Mouse (Mus musculus): ENCODE results near the gene Gstm5. TPM values are rescaled to one million over a fixed set of nuclear protein-coding genes. Genes with fewer than 3 reads are reported as not detected.

Gstm5 gene
- polyA plus RNA-seq, 1 experiment from 2014 or later, result 172 TPM

DNA sequence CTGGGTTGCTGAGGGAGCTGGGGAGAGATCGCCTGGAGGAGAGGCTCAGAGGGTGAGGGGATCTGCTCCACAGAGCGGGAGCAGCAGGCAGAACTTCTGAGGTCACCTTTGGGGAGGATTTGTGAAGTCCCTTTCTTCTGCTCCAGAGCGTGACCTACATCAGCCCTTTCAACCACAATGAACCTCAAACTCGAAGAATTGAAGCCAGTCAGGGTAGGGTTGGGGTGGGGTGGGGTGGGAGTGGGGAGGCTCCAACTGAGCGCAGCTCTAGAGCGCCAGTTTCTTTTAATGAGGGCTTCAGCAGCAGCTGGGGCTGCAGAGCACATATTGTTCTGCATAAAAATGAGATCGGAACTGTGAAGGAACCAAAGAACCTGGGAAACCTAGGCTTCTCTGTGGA is 26.5 kb upstream of the Gstm5 start:
- Histone ChIP-seq H3K36me3 (ENCODE audit: control insufficient read depth, insufficient read depth) (no peaks in the 10 kb centered on the region), H3K4me3 (ENCODE audit: low read depth, low read length) (no peak overlapping the region), H3K27me3 (replicated peaks; ENCODE audit: control insufficient read depth, insufficient read depth, low read length) (no peaks in the 10 kb centered on the region), H3K9me3 (ENCODE audit: control insufficient read depth) (no peaks in the 10 kb centered on the region), H3K4me2 (replicated peaks; ENCODE audit: low read depth) (no peak overlapping the region; the same call in 1 of the 2 replicates), H3K27ac (ENCODE audit: low read depth, low read length) (peak overlapping the region; percentile 93), H3K9ac (ENCODE audit: low read depth, low read length) (peak overlapping the region; percentile 22; the same call in 1 of the 2 replicates), H3K4me1 (replicated peaks; ENCODE audit: control insufficient read depth, insufficient read depth, low read length) (peaks cover 10% of the 10 kb centered on the region; the same call in 1 of the 2 replicates)
- 55% methylated on average over 7 of the region's 7 CpGs for WGBS
- ATAC-seq, result no peak
- TF ChIP-seq CTCF (IDR thresholded peaks at IDR 0.05; ENCODE audit: low read depth), result no peak

DNA sequence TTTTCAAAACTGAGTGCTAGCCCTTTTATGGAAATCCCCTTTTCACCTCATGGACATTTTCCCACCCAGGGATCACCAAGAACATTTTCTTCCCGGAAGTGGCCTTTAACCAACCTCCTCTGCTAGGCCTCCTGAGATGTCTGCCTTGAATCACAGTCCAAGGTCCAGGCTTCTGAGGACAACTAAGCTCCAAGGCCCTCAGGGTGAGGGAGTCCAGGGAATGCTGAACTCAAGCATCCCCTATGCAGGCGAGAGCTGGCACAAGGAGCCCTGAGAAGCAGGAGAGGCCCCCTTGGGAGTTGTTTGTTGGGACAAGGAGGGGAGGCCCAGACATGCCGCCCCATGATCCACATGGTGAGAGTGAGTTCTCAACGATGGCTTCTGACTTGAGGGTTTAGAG is 25.7 kb upstream of the Gstm5 start:
- H3K27ac ChIP-seq (ENCODE audit: low read depth, low read length), result peak overlapping the region; percentile 93
- 42% methylated on average over 4 of the region's 4 CpGs for WGBS
- H3K9me3 ChIP-seq (ENCODE audit: control insufficient read depth), result no peaks in the 10 kb centered on the region
- peaks cover 11% of the 10 kb centered on the region; the same call in 1 of the 2 replicates for H3K4me1 ChIP-seq (replicated peaks; ENCODE audit: control insufficient read depth, insufficient read depth, low read length)
- H3K36me3 ChIP-seq (ENCODE audit: control insufficient read depth, insufficient read depth), result no peaks in the 10 kb centered on the region
- no peak overlapping the region for H3K4me3 ChIP-seq (ENCODE audit: low read depth, low read length)
- no peak for TF ChIP-seq CTCF (IDR thresholded peaks at IDR 0.05; ENCODE audit: low read depth)
- H3K9ac ChIP-seq (ENCODE audit: low read depth, low read length), result no peak overlapping the region
- H3K27me3 ChIP-seq (replicated peaks; ENCODE audit: control insufficient read depth, insufficient read depth, low read length), result no peaks in the 10 kb centered on the region
- ATAC-seq, result peak; percentile 55
- H3K4me2 ChIP-seq (replicated peaks; ENCODE audit: low read depth), result peak overlapping the region; percentile 38

DNA sequence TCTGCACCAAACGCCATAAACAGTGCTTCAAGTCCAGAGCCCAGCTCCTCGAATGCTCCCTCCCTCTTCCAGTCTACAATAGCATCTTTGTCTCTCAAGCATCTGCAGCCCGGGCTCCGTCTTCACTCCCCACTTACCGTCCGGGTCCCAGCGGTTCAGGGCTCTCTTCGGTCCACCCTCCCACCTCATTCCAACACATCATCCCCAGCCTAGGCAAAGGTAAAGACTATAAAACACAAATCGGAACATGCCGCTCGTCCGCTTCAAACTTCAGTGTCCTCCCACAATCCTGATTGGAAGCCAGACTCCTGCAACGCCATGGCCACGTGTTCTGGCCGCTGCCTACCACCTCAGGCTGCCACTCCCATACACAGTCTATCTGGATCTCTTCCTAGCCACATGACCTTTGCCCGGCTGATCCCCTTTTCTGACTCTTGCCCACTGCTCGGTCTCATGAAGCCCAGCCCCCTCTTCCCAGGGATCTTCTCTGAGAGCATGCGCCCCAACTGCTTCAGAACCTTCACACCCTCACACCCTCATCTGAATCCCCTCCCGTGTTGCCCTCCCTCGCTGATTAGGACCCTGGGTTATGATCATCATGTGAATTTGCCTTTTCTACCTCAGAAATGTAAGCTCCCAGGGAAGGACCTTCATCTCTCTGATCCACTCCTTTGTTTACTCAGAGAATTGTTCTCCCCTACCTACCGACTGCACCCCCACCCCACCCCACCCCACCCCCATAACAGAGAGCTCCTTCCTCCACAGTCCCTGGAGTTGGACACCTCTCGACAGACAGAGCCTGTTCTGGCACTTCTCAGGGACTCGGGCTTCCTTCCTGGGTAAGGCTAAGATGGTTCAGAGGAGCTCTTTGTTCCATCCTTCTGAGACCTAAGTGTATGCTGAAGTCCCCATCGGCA is 22.0 kb upstream of the Gstm5 start:
- peak overlapping the region; percentile 21 for H3K4me3 ChIP-seq (ENCODE audit: low read depth, low read length)
- 32% methylated on average over 24 of the region's 24 CpGs for WGBS
- no peaks in the 10 kb centered on the region for H3K27me3 ChIP-seq (replicated peaks; ENCODE audit: control insufficient read depth, insufficient read depth, low read length)
- no peaks in the 10 kb centered on the region for H3K9me3 ChIP-seq (ENCODE audit: control insufficient read depth)
- H3K9ac ChIP-seq (ENCODE audit: low read depth, low read length), result peak overlapping the region; percentile 24; the same call in 1 of the 2 replicates
- peak overlapping the region; percentile 95 for H3K27ac ChIP-seq (ENCODE audit: low read depth, low read length)
- H3K4me1 ChIP-seq (replicated peaks; ENCODE audit: control insufficient read depth, insufficient read depth, low read length), result peaks cover 17% of the 10 kb centered on the region
- ATAC-seq, result peak; percentile 72
- no peaks in the 10 kb centered on the region for H3K36me3 ChIP-seq (ENCODE audit: control insufficient read depth, insufficient read depth)
- no peak for TF ChIP-seq CTCF (IDR thresholded peaks at IDR 0.05; ENCODE audit: low read depth)
- peak overlapping the region; percentile 57 for H3K4me2 ChIP-seq (replicated peaks; ENCODE audit: low read depth)

DNA sequence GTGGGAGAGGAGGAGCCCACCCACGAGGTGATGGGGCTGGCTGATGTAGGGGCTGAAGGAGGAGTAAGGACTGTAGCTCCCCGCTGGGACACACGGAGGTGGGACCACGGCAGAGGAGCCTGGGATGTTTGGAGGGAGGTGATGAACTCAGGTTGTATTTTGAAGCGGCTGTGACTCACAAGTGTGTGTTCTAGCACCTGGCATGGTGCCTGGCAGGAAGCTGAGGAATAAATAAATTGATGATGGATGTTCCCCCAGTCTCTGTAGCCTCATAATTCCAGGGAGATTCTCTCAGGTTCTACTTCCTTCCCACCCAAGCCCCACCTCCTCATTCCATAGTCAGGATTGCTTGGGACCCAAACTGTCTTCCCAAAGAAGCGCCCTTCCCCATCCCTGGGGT is 20.4 kb upstream of the Gstm5 start:
- 35% methylated on average over 6 of the region's 6 CpGs for WGBS
- Histone ChIP-seq H3K36me3 (ENCODE audit: control insufficient read depth, insufficient read depth) (peaks cover 6% of the 10 kb centered on the region), H3K27ac (ENCODE audit: low read depth, low read length) (peak overlapping the region; percentile 95), H3K27me3 (replicated peaks; ENCODE audit: control insufficient read depth, insufficient read depth, low read length) (no peaks in the 10 kb centered on the region), H3K4me3 (ENCODE audit: low read depth, low read length) (no peak overlapping the region), H3K9me3 (ENCODE audit: control insufficient read depth) (no peaks in the 10 kb centered on the region), H3K9ac (ENCODE audit: low read depth, low read length) (peak overlapping the region; percentile 45), H3K4me1 (replicated peaks; ENCODE audit: control insufficient read depth, insufficient read depth, low read length) (peaks cover 20% of the 10 kb centered on the region), H3K4me2 (replicated peaks; ENCODE audit: low read depth) (peak overlapping the region; percentile 70)
- TF ChIP-seq CTCF (IDR thresholded peaks at IDR 0.05; ENCODE audit: low read depth), result no peak
- ATAC-seq, result no peak

DNA sequence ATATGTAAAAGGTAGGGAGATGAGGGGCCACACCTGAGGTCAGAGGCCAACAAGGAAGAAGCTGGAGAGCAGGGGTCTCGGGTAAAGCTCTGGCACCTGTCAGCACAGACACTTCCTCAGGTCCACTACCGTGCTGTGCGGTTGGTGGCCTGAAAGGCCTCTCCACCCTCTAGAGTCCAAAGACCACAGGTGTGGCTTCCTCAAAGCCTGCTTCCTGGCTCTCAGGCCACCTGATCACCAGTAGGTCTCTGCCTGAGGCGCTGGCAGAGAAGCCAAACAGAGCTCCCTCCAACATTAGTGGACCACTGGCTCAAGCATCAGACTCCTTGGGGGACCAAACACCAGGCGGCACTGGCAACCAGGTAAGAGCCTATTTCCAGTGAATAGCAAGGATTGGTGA is 18.6 kb upstream of the Gstm5 start, which contains the start of gene Eps8l3:
Gene Eps8l3, plus strand, starts transcription at position 225 of the 400 bp plus-strand sequence.
- Histone ChIP-seq H3K9me3 (ENCODE audit: control insufficient read depth) (no peaks in the 10 kb centered on the region), H3K4me1 (replicated peaks; ENCODE audit: control insufficient read depth, insufficient read depth, low read length) (peaks cover 17% of the 10 kb centered on the region), H3K27me3 (replicated peaks; ENCODE audit: control insufficient read depth, insufficient read depth, low read length) (no peaks in the 10 kb centered on the region), H3K4me3 (ENCODE audit: low read depth, low read length) (peak within 1 kb of the TSS; percentile 53), H3K9ac (ENCODE audit: low read depth, low read length) (peak within 1 kb of the TSS; percentile 86), H3K36me3 (ENCODE audit: control insufficient read depth, insufficient read depth) (peaks cover 19% of the 10 kb centered on the region), H3K4me2 (replicated peaks; ENCODE audit: low read depth) (peak within 1 kb of the TSS; percentile 70), H3K27ac (ENCODE audit: low read depth, low read length) (peak within 1 kb of the TSS; percentile 95)
- ATAC-seq, result peak; percentile 63
- TF ChIP-seq CTCF (IDR thresholded peaks at IDR 0.05; ENCODE audit: low read depth), result no peak
- WGBS, result 35% methylated on average over 5 of the region's 5 CpGs
